Mouse (Mus musculus) left cerebral cortex, adult 18-20 months (tissue): Measurements from ENCODE around the gene Stx11. TPM values are rescaled to one million over a fixed set of nuclear protein-coding genes. Genes with fewer than 3 reads are reported as not detected.

Experiments
- DNase-seq, 2 experiments: peaks; one replicate each; pipeline ENCODE4 v3.0.0; 2021 to 2022; ENCODE audit warnings: low spot score in 2 of 2, mixed read lengths in 1 of 2
- total RNA-seq, 2 experiments: library from RNA; stranded (reverse); gene quantifications; 2 replicates each; pipeline ENCODE4 v1.2.3; 2021

Gene Stx11
- total RNA-seq, 2 experiments from 2014 or later = 0.07 to 0.37 TPM

- no peak for DNase-seq
Observed at GRCm38 (mm10) chr10:12916376-12916775, 47.7 kb downstream of the Stx11 start.

- no peak for DNase-seq
Observed at GRCm38 (mm10) chr10:12915826-12916225, 48.3 kb downstream of the Stx11 start.

DNA sequence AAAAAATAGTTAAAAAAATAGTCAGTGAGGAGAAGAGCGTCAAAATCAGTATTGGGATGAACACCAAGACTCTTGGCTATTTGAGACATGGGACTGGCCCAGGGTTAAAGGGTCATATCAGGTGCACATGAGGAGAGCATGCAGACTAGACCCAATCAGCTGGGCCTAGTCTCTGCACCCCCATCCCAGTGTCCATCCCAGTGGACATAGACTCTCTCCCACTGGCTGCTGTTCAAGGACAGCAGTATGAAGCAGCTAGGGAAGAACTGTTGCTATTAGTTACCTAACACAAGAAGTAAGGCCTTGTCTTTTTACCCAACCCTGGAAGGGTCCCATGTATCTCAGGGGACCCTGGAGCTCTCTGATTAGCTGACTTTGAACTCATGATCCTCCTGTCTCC lies 49.9 kb downstream of the Stx11 start:
- no peak for DNase-seq

GRCm38 (mm10) chr10:12911981-12912530 lies 52.0 kb downstream of the Stx11 start:
- DNase-seq = peak in 1 of 2 experiments; percentile 31

DNA sequence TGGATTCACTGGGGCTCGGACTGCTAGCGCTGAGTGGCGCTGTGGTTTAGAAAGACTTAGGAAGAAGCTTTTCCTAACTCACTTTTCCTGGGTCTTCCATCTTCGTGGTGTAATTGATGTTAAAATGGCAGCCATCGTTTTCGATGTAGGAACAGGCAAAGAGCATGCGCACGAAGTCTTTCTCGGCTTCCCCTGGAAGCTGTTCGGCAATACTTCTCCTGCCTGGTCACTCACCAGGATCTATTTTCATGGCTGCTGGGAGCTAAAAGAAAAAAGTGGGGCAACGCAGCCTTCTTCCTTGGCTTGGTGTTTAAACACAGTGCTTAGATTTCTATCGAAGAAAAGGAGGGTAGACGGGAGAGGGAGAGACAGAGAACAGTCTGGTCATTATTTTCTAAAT lies 52.6 kb downstream of the Stx11 start:
- DNase-seq = no peak

GRCm38 (mm10) chr10:12909891-12910290 lies 54.2 kb downstream of the Stx11 start:
- DNase-seq = no peak

- DNase-seq = no peak
Observed at GRCm38 (mm10) chr10:12909179-12909578, 54.9 kb downstream of the Stx11 start.

DNA sequence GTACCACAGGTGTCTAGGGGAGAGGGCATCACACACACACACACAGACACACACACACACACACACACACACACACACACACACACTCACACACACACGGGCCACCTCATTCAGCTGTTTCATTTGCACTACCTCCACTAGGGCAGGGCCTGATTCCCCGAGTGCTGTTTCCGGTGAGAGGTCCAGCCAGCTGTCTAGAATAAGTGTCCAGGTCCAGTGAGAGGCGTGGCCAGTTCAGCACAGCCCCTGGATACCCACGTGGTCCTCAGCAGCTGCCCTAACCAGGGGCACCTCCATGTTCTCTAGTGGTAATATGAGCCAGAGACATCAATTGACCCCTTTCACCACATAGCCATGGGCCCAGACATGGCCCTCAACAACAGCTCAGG lies 60.0 kb downstream of the Stx11 start:
- DNase-seq = no peak

- no peak for DNase-seq
Observed at GRCm38 (mm10) chr10:12903440-12904139, 60.5 kb downstream of the Stx11 start.

DNA sequence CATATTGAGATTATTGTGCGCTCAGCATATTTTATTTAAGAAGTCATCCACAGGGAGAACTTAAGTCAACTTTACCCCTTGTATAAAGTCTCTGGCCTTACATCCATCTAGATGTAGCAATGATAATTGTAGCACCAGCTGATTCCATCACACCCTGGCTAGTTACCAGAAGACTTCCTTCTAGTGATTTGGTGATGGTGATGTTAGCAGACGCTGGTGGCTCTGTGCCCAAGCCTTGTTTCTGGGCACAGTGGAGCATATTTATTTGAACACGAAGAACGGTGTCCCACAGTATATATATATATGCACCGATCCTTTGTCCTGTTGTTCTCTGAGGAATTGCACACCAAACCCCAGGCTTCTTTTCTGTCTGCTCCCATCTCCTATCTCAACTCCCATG lies 64.2 kb downstream of the Stx11 start:
- no peak for DNase-seq

- DNase-seq = no peak
Observed at GRCm38 (mm10) chr10:12893339-12893738, 70.8 kb downstream of the Stx11 start.

- no peak for DNase-seq
Observed at GRCm38 (mm10) chr10:12888373-12888772, 75.7 kb downstream of the Stx11 start.

Other genes starting within 250 kb of the Stx11 start
- 10 to 100 TPM; 61.6 to 69.4 TPM for gene Utrn, start 94.9 kb downstream of the Stx11 start, total RNA-seq
- 1 to 10 TPM; 8.3 to 8.4 TPM for gene Sf3b5, start 41.0 kb upstream of the Stx11 start, total RNA-seq
- 10 to 100 TPM; 12.8 to 16.4 TPM for gene Plagl1, start 96.2 kb upstream of the Stx11 start, total RNA-seq
- gene Zc2hc1b, start 213.7 kb upstream of the Stx11 start, total RNA-seq = not detected
- 10 to 100 TPM; 19.4 to 23.6 TPM for gene Ltv1, start 228.9 kb upstream of the Stx11 start, total RNA-seq